Mouse (Mus musculus) hindbrain, embryonic 10.5 days (tissue): ENCODE measurements around the gene Wnk4. TPM values are rescaled to one million over a fixed set of nuclear protein-coding genes. Genes with fewer than 3 reads are reported as not detected.

Experiments
- DNase-seq: peaks from one replicate; pipeline ENCODE4 v3.0.0-alpha.2; 2017; ENCODE audit warnings: low spot score
- H3K27ac ChIP-seq: fragments of 300-500 bp; sonication (generic); 2 replicates; pipeline ENCODE4 v1.5.1; 2016; ENCODE audit warnings: mild to moderate bottlenecking, moderate library complexity
- H3K27me3 ChIP-seq: fragments of 300-500 bp; sonication (generic); 2 replicates; pipeline ENCODE4 v1.6.1; 2016; ENCODE audit warnings: mild to moderate bottlenecking; ENCODE audit not compliant: poor library complexity, insufficient read depth, severe bottlenecking
- H3K36me3 ChIP-seq: fragments of 300-500 bp; sonication (generic); 2 replicates; pipeline ENCODE4 v1.6.1; 2016; ENCODE audit warnings: mild to moderate bottlenecking, moderate library complexity
- H3K4me1 ChIP-seq: fragments of 300-500 bp; sonication (generic); replicated peaks from 2 replicates; pipeline ENCODE4 v1.6.1; 2016; ENCODE audit warnings: mild to moderate bottlenecking
- H3K4me3 ChIP-seq: fragments of 300-500 bp; sonication (generic); 2 replicates; pipeline ENCODE4 v1.5.1; 2016; ENCODE audit warnings: mild to moderate bottlenecking, moderate library complexity
- H3K9me3 ChIP-seq: fragments of 300-500 bp; sonication (generic); 2 replicates; pipeline ENCODE4 v1.6.1; 2016; ENCODE audit warnings: mild to moderate bottlenecking, moderate library complexity
- WGBS: fragments of 180-500 bp; shearing (Covaris S2); methylation state at CpG from one replicate; pipeline ENCODE4 v1.1.7; 2016; 5-methylcytosine and 5-hydroxymethylcytosine counted together
- polyA plus RNA-seq: library from polyadenylated mRNA; unstranded; fragments of >200 nt; fragmentation: Nextera tagmentation; extraction: Ambion mirVana; gene quantifications from 2 replicates; pipeline ENCODE4 v1.2.1, GENCODE M21; 2016

Gene Wnk4
- polyA plus RNA-seq, 1 experiment from 2014 or later: 6.7 TPM

- peaks cover 77% of the 10 kb centered on the region for H3K27me3 ChIP-seq
- H3K4me1 ChIP-seq: peaks cover 58% of the 10 kb centered on the region
- H3K4me3 ChIP-seq: 0 out of 2 replicates have a peak overlapping the region, but pooled peaks have one; percentile 53
Measured at GRCm38 (mm10) chr11:101265906-101266305, 5.5 kb downstream of the Wnk4 start.

GRCm38 (mm10) chr11:101269577-101270116, 9.3 kb downstream of the Wnk4 start:
- Histone ChIP-seq H3K9me3 (no peaks in the 10 kb centered on the region), H3K4me3 (0 out of 2 replicates have a peak overlapping the region, but pooled peaks have one; percentile 18), H3K36me3 (no peaks in the 10 kb centered on the region), H3K27ac (no peak overlapping the region; the same call in 1 of the 2 replicates), H3K4me1 (peaks cover 24% of the 10 kb centered on the region), H3K27me3 (peaks cover 41% of the 10 kb centered on the region)
- peak; percentile 39 for DNase-seq
- WGBS: 34% methylated on average over 10 of the region's 10 CpGs

More at GRCm38 (mm10) chr11:101265906-101266305, 5.5 kb downstream of the Wnk4 start:
- DNase-seq: no peak
- Histone ChIP-seq H3K27ac (no peak overlapping the region), H3K36me3 (no peaks in the 10 kb centered on the region), H3K9me3 (no peaks in the 10 kb centered on the region)
- whole genome bisulfite sequencing: 18% methylated on average over 6 of the region's 6 CpGs

GRCm38 (mm10) chr11:101272446-101272845, 12.1 kb downstream of the Wnk4 start:
- Histone ChIP-seq H3K27ac (no peak overlapping the region), H3K4me1 (peaks cover 30% of the 10 kb centered on the region), H3K9me3 (no peaks in the 10 kb centered on the region), H3K27me3 (peaks cover 36% of the 10 kb centered on the region), H3K36me3 (peaks cover 16% of the 10 kb centered on the region), H3K4me3 (no peak overlapping the region)
- no peak for DNase-seq
- 87% methylated on average over 3 of the region's 3 CpGs for whole genome bisulfite sequencing

GRCm38 (mm10) chr11:101275309-101275708, 14.9 kb downstream of the Wnk4 start:
- 76% methylated on average over 4 of the region's 4 CpGs for WGBS
- DNase-seq: no peak

GRCm38 (mm10) chr11:101276319-101277070, 16.1 kb downstream of the Wnk4 start:
- peak overlapping the region; percentile 42; the same call in 1 of the 2 replicates for H3K27ac ChIP-seq
- peaks cover 43% of the 10 kb centered on the region for H3K27me3 ChIP-seq
- peaks cover 16% of the 10 kb centered on the region for H3K36me3 ChIP-seq
- no peak for DNase-seq
- 24% methylated on average over 27 of the region's 27 CpGs for WGBS
- H3K9me3 ChIP-seq: no peaks in the 10 kb centered on the region
- peaks cover 39% of the 10 kb centered on the region for H3K4me1 ChIP-seq
- peak overlapping the region; percentile 86 for H3K4me3 ChIP-seq

More at GRCm38 (mm10) chr11:101275309-101275708, 14.9 kb downstream of the Wnk4 start:
- peaks cover 33% of the 10 kb centered on the region for H3K27me3 ChIP-seq
- H3K4me3 ChIP-seq: no peak overlapping the region
- H3K9me3 ChIP-seq: no peaks in the 10 kb centered on the region
- H3K36me3 ChIP-seq: peaks cover 16% of the 10 kb centered on the region
- H3K4me1 ChIP-seq: peaks cover 39% of the 10 kb centered on the region
- H3K27ac ChIP-seq: no peak overlapping the region

- peaks cover 39% of the 10 kb centered on the region for H3K4me1 ChIP-seq
- DNase-seq: no peak
- peak overlapping the region; percentile 86 for H3K4me3 ChIP-seq
- no peaks in the 10 kb centered on the region for H3K9me3 ChIP-seq
- WGBS: 76% methylated on average over 12 of the region's 12 CpGs
- peaks cover 43% of the 10 kb centered on the region for H3K27me3 ChIP-seq
- H3K36me3 ChIP-seq: peaks cover 16% of the 10 kb centered on the region
- H3K27ac ChIP-seq: peak overlapping the region; percentile 93
Measured at GRCm38 (mm10) chr11:101277381-101278222, 17.2 kb downstream of the Wnk4 start.

- peak within 1 kb of the TSS; percentile 93 for H3K27ac ChIP-seq
- H3K4me1 ChIP-seq: peaks cover 48% of the 10 kb centered on the region
- H3K27me3 ChIP-seq: peaks cover 43% of the 10 kb centered on the region
- DNase-seq: peak; percentile 88
- peak within 1 kb of the TSS; percentile 86 for H3K4me3 ChIP-seq
- 12% methylated on average over 45 of the region's 45 CpGs for WGBS
- H3K9me3 ChIP-seq: no peaks in the 10 kb centered on the region
- peaks cover 16% of the 10 kb centered on the region for H3K36me3 ChIP-seq
Measured at GRCm38 (mm10) chr11:101278223-101279192, 18.1 kb downstream of the Wnk4 start, which contains the start of the genes Cntd1 and Coa3. Cntd1 (plus strand) TSS chr11:101279012. Coa3 (minus strand) TSS chr11:101279114.

GRCm38 (mm10) chr11:101279193-101279569, 18.8 kb downstream of the Wnk4 start:
- peak overlapping the region; percentile 86 for H3K4me3 ChIP-seq
- whole genome bisulfite sequencing: 58% methylated on average over 14 of the region's 14 CpGs
- H3K9me3 ChIP-seq: no peaks in the 10 kb centered on the region
- H3K36me3 ChIP-seq: peaks cover 16% of the 10 kb centered on the region
- peaks cover 43% of the 10 kb centered on the region for H3K27me3 ChIP-seq
- DNase-seq: no peak
- peak overlapping the region; percentile 81 for H3K27ac ChIP-seq
- H3K4me1 ChIP-seq: peaks cover 50% of the 10 kb centered on the region

- Histone ChIP-seq H3K27me3 (peaks cover 37% of the 10 kb centered on the region), H3K9me3 (no peaks in the 10 kb centered on the region), H3K4me1 (peaks cover 46% of the 10 kb centered on the region), H3K36me3 (peaks cover 20% of the 10 kb centered on the region), H3K4me3 (no peak overlapping the region), H3K27ac (no peak overlapping the region)
- WGBS: 50% methylated on average over 7 of the region's 7 CpGs
- DNase-seq: no peak
Measured at GRCm38 (mm10) chr11:101280837-101281236, 20.5 kb downstream of the Wnk4 start.

GRCm38 (mm10) chr11:101282896-101283295, 22.5 kb downstream of the Wnk4 start:
- H3K36me3 ChIP-seq: peaks cover 24% of the 10 kb centered on the region
- DNase-seq: no peak
- peaks cover 21% of the 10 kb centered on the region for H3K27me3 ChIP-seq
- 31% methylated on average over 5 of the region's 5 CpGs for WGBS
- H3K4me3 ChIP-seq: no peak overlapping the region
- H3K9me3 ChIP-seq: no peaks in the 10 kb centered on the region
- H3K4me1 ChIP-seq: peaks cover 25% of the 10 kb centered on the region
- H3K27ac ChIP-seq: no peak overlapping the region

- 74% methylated on average over 4 of the region's 4 CpGs for WGBS
- Histone ChIP-seq H3K27me3 (peaks cover 21% of the 10 kb centered on the region), H3K36me3 (peaks cover 33% of the 10 kb centered on the region), H3K9me3 (no peaks in the 10 kb centered on the region), H3K4me3 (no peak overlapping the region), H3K4me1 (peaks cover 19% of the 10 kb centered on the region), H3K27ac (no peak overlapping the region)
- DNase-seq: no peak
Measured at GRCm38 (mm10) chr11:101283805-101284204, 23.4 kb downstream of the Wnk4 start.

- 88% methylated on average over 9 of the region's 9 CpGs for WGBS
- H3K36me3 ChIP-seq: peaks cover 68% of the 10 kb centered on the region
Measured at GRCm38 (mm10) chr11:101287306-101287705, 26.9 kb downstream of the Wnk4 start.

More at GRCm38 (mm10) chr11:101287306-101287705, 26.9 kb downstream of the Wnk4 start:
- DNase-seq: no peak
- H3K27ac ChIP-seq: no peak overlapping the region
- H3K9me3 ChIP-seq: no peaks in the 10 kb centered on the region
- H3K4me3 ChIP-seq: no peak overlapping the region
- peaks cover 11% of the 10 kb centered on the region for H3K4me1 ChIP-seq
- no peaks in the 10 kb centered on the region for H3K27me3 ChIP-seq
